Mouse (Mus musculus) kidney, adult 9 months (tissue): Measurements from ENCODE around the gene Efhd1.

Source experiments
- DNase-seq: peaks from one replicate; pipeline ENCODE4 v3.0.0; 2022

The Efhd1 gene

GRCm38 (mm10) chr1:87264134-87265006, at the start of gene Efhd1:
Gene Efhd1 (plus strand): TSS chr1:87264363.
- peak; percentile 65 for DNase-seq

- DNase-seq, result peak; percentile 19
Measured at GRCm38 (mm10) chr1:87214748-87215147, 49.4 kb upstream of the Efhd1 start.

- peak; percentile 75 for DNase-seq
Measured at GRCm38 (mm10) chr1:87217938-87218337, 46.2 kb upstream of the Efhd1 start.

GRCm38 (mm10) chr1:87225739-87226138, 38.4 kb upstream of the Efhd1 start:
- no peak for DNase-seq

- DNase-seq, result no peak
Measured at GRCm38 (mm10) chr1:87226409-87227159, 37.6 kb upstream of the Efhd1 start.

- no peak for DNase-seq
Measured at GRCm38 (mm10) chr1:87227160-87227550, 37.0 kb upstream of the Efhd1 start.

GRCm38 (mm10) chr1:87230606-87231005, 33.6 kb upstream of the Efhd1 start:
- peak; percentile 51 for DNase-seq

GRCm38 (mm10) chr1:87232197-87232596, 32.0 kb upstream of the Efhd1 start:
- DNase-seq, result no peak

GRCm38 (mm10) chr1:87239056-87239455, 25.1 kb upstream of the Efhd1 start:
- no peak for DNase-seq

- no peak for DNase-seq
Measured at GRCm38 (mm10) chr1:87243021-87243420, 21.1 kb upstream of the Efhd1 start.

- DNase-seq, result no peak
Measured at GRCm38 (mm10) chr1:87245430-87245829, 18.7 kb upstream of the Efhd1 start.

GRCm38 (mm10) chr1:87245929-87246815, 18.0 kb upstream of the Efhd1 start:
- peak; percentile 88 for DNase-seq

- DNase-seq, result no peak
Measured at GRCm38 (mm10) chr1:87252040-87252609, 12.0 kb upstream of the Efhd1 start.

GRCm38 (mm10) chr1:87255173-87255572, 9.0 kb upstream of the Efhd1 start:
- no peak for DNase-seq

- no peak for DNase-seq
Measured at GRCm38 (mm10) chr1:87257691-87258090, 6.5 kb upstream of the Efhd1 start.

- peak; percentile 70 for DNase-seq
Measured at GRCm38 (mm10) chr1:87258484-87258883, 5.7 kb upstream of the Efhd1 start.

GRCm38 (mm10) chr1:87259316-87259715, 4.8 kb upstream of the Efhd1 start:
- DNase-seq, result no peak

GRCm38 (mm10) chr1:87263257-87263656, 906 bp upstream of the Efhd1 start:
- DNase-seq, result no peak

- no peak for DNase-seq
Measured at GRCm38 (mm10) chr1:87263796-87264133, 398 bp upstream of the Efhd1 start.

- DNase-seq, result peak; percentile 48
Measured at GRCm38 (mm10) chr1:87265200-87265599, 1.0 kb downstream of the Efhd1 start.

GRCm38 (mm10) chr1:87266296-87267090, 2.3 kb downstream of the Efhd1 start:
- peak; percentile 50 for DNase-seq

- no peak for DNase-seq
Measured at GRCm38 (mm10) chr1:87270204-87270603, 6.0 kb downstream of the Efhd1 start.
